Mouse (Mus musculus) limb, embryonic 14.5 days (tissue): ENCODE data around the gene Eef2k. TPM values are rescaled to one million over a fixed set of nuclear protein-coding genes. Genes with fewer than 3 reads are reported as not detected.
"Not testable (repeated sequence)": the region's sequence is repeated elsewhere in the genome, so short reads cannot be mapped to it uniquely, and the experiment has no call there.

Source experiments
- ATAC-seq: fragments of 200-750 bp; cut with Nextera tagmentation; 2 replicates; pipeline ENCODE4 v1.8.0; 2017; ENCODE audit warnings: low read depth, moderate number of reproducible peaks, moderate TSS enrichment; ENCODE audit not compliant: low FRiP score
- DNase-seq: peaks from one replicate; pipeline ENCODE4 v3.0.0-alpha.2; 2015; ENCODE audit warnings: low spot score
- H3K27ac ChIP-seq: fragments of 300-500 bp; sonication (generic); replicated peaks from 2 replicates; pipeline ENCODE4 v1.5.1; 2014; ENCODE audit warnings: low read depth, mild to moderate bottlenecking, low read length, moderate library complexity, mixed read lengths
- H3K27me3 ChIP-seq: fragments of 300-500 bp; sonication (generic); 2 replicates; pipeline ENCODE4 v1.6.1; 2014; ENCODE audit warnings: low read length, mixed read lengths; ENCODE audit not compliant: control insufficient read depth, insufficient read depth
- H3K36me3 ChIP-seq: fragments of 300-500 bp; sonication (generic); 2 replicates; pipeline ENCODE4 v1.6.1; 2014; ENCODE audit warnings: mild to moderate bottlenecking, low read length, moderate library complexity, mixed read lengths; ENCODE audit not compliant: control insufficient read depth, insufficient read depth
- H3K4me1 ChIP-seq: fragments of 300-500 bp; sonication (generic); 2 replicates; pipeline ENCODE4 v1.6.1; 2014; ENCODE audit warnings: antibody characterized with exemption, low read length, mixed read lengths; ENCODE audit not compliant: control insufficient read depth, insufficient read depth
- H3K4me2 ChIP-seq: fragments of 300-500 bp; sonication (generic); replicated peaks from 2 replicates; pipeline ENCODE4 v1.6.1; 2014; ENCODE audit warnings: low read depth, mild to moderate bottlenecking, low read length, moderate library complexity; ENCODE audit not compliant: severe bottlenecking
- H3K4me3 ChIP-seq: fragments of 300-500 bp; sonication (generic); replicated peaks from 2 replicates; pipeline ENCODE4 v1.5.1; 2014; ENCODE audit warnings: low read length
- H3K9ac ChIP-seq: fragments of 300-500 bp; sonication (generic); 2 replicates; pipeline ENCODE4 v1.6.1; 2014; ENCODE audit warnings: mild to moderate bottlenecking, low read depth, low read length, moderate library complexity; ENCODE audit not compliant: severe bottlenecking
- H3K9me3 ChIP-seq: fragments of 300-500 bp; sonication (generic); 2 replicates; pipeline ENCODE4 v1.6.1; 2016; ENCODE audit warnings: low read length; ENCODE audit not compliant: control insufficient read depth
- POLR2A ChIP-seq: fragments of 200-500 bp; IDR thresholded peaks from 2 replicates; pipeline ENCODE4 v1.8.0; 2012; ENCODE audit warnings: inconsistent platforms, mild to moderate bottlenecking, moderate library complexity, borderline replicate concordance; ENCODE audit not compliant: insufficient read depth, insufficient read length; ENCODE audit errors: extremely low read depth
- WGBS: fragments of 180-500 bp; shearing (Covaris S2); extraction: QIAGEN DNeasy Blood & Tissue Kit; methylation state at CpG from one replicate; pipeline ENCODE4 v1.1.7; 2014; 5-methylcytosine and 5-hydroxymethylcytosine counted together
- polyA plus RNA-seq, 2 experiments: library from polyadenylated mRNA; depleted of rRNA in 1 of 2; stranded (reverse) in 1 of 2; unstranded in 1 of 2; fragments of >200 nt; fragmentation: Nextera tagmentation in 1 of 2; extraction: Ambion mirVana in 1 of 2; gene quantifications; 2 replicates each; pipeline versions ENCODE4 v1.2.1 to v1.2.3; 2012 to 2014

Eef2k gene
- polyA plus RNA-seq, 2 experiments = 23.9 to 39.9 TPM

GRCm38 (mm10) chr7:120943936-120944509 is 101.4 kb downstream of the Eef2k start:
- H3K4me2 ChIP-seq = no peak overlapping the region
- no peaks in the 10 kb centered on the region for H3K27me3 ChIP-seq
- peaks cover 71% of the 10 kb centered on the region for H3K36me3 ChIP-seq
- no peak for TF ChIP-seq POLR2A
- H3K4me1 ChIP-seq = no peaks in the 10 kb centered on the region
- no peaks in the 10 kb centered on the region for H3K9me3 ChIP-seq
- no peak for ATAC-seq
- H3K9ac ChIP-seq = no peak overlapping the region
- no peak overlapping the region for H3K4me3 ChIP-seq
- H3K27ac ChIP-seq = no peak overlapping the region
- WGBS = 80% methylated on average over 7 of the region's 8 CpGs
- no peak for DNase-seq

- not testable (repeated sequence) for H3K4me1 ChIP-seq, ATAC-seq, H3K4me2 ChIP-seq, H3K4me3 ChIP-seq, H3K9me3 ChIP-seq, H3K27me3 ChIP-seq, H3K9ac ChIP-seq, DNase-seq, H3K27ac ChIP-seq
- 87% methylated on average over 7 of the region's 7 CpGs for WGBS
- peaks cover 27% of the 10 kb centered on the region for H3K36me3 ChIP-seq
These were observed 111.0 kb downstream of the Eef2k start for GRCm38 (mm10) chr7:120953591-120953990.

Other genes with a start within 250 kb of the Eef2k start
- gene Uqcrc2, start 207.7 kb upstream of the Eef2k start, polyA plus RNA-seq (2012; rRNA removed) = 134 and 165 TPM in 2 replicates
- 198 and 200 TPM in 2 replicates for gene Uqcrc2, start 207.7 kb upstream of the Eef2k start, polyA plus RNA-seq (2014; fragmentation: Nextera tagmentation; extraction: Ambion mirVana)
- 0.14 and 0.31 TPM in 2 replicates for gene Pdzd9, start 172.5 kb upstream of the Eef2k start, polyA plus RNA-seq (2012; rRNA removed)
- gene Pdzd9, start 172.5 kb upstream of the Eef2k start, polyA plus RNA-seq (2014; fragmentation: Nextera tagmentation; extraction: Ambion mirVana) = 0.44 and 0.57 TPM in 2 replicates
- 30.8 and 33.3 TPM in 2 replicates for gene Mosmo, start 165.2 kb upstream of the Eef2k start, polyA plus RNA-seq (2012; rRNA removed)
- gene Mosmo, start 165.2 kb upstream of the Eef2k start, polyA plus RNA-seq (2014; fragmentation: Nextera tagmentation; extraction: Ambion mirVana) = 15.6 and 19.5 TPM in 2 replicates
- gene Vwa3a, start 103.5 kb upstream of the Eef2k start, polyA plus RNA-seq (2012; rRNA removed) = 0.19 and 1.0 TPM in 2 replicates
- gene Vwa3a, start 103.5 kb upstream of the Eef2k start, polyA plus RNA-seq (2014; fragmentation: Nextera tagmentation; extraction: Ambion mirVana) = 0.08 and 0.10 TPM in 2 replicates
- gene Gm5737, start 30.5 kb upstream of the Eef2k start, polyA plus RNA-seq (2012; rRNA removed) = not detected in 2 replicates
- not detected in 2 replicates for gene Gm5737, start 30.5 kb upstream of the Eef2k start, polyA plus RNA-seq (2014; fragmentation: Nextera tagmentation; extraction: Ambion mirVana)
- gene Polr3e, start 74.9 kb downstream of the Eef2k start, polyA plus RNA-seq (2012; rRNA removed) = 36.3 and 38.8 TPM in 2 replicates
- 25.8 and 26.2 TPM in 2 replicates for gene Polr3e, start 74.9 kb downstream of the Eef2k start, polyA plus RNA-seq (2014; fragmentation: Nextera tagmentation; extraction: Ambion mirVana)
- gene Cdr2, start 139.5 kb downstream of the Eef2k start, polyA plus RNA-seq (2012; rRNA removed) = 28.9 and 36.2 TPM in 2 replicates
- 17.0 and 19.4 TPM in 2 replicates for gene Cdr2, start 139.5 kb downstream of the Eef2k start, polyA plus RNA-seq (2014; fragmentation: Nextera tagmentation; extraction: Ambion mirVana)
- gene Mfsd13b, start 139.7 kb downstream of the Eef2k start, polyA plus RNA-seq (2012; rRNA removed) = 0.26 and 0.55 TPM in 2 replicates
- gene Mfsd13b, start 139.7 kb downstream of the Eef2k start, polyA plus RNA-seq (2014; fragmentation: Nextera tagmentation; extraction: Ambion mirVana) = 0.36 TPM in 1 of 2 replicates, not detected in the other
- 91.6 and 94.8 TPM in 2 replicates for gene Mettl9, start 191.6 kb downstream of the Eef2k start, polyA plus RNA-seq (2012; rRNA removed)
- gene Mettl9, start 191.6 kb downstream of the Eef2k start, polyA plus RNA-seq (2014; fragmentation: Nextera tagmentation; extraction: Ambion mirVana) = 188 and 197 TPM in 2 replicates
- 0.87 and 0.97 TPM in 2 replicates for gene Igsf6, start 231.7 kb downstream of the Eef2k start, polyA plus RNA-seq (2012; rRNA removed)
- 1.9 and 2.2 TPM in 2 replicates for gene Igsf6, start 231.7 kb downstream of the Eef2k start, polyA plus RNA-seq (2014; fragmentation: Nextera tagmentation; extraction: Ambion mirVana)
- gene Otoa, start 238.8 kb downstream of the Eef2k start, polyA plus RNA-seq (2012; rRNA removed) = 0.48 and 0.53 TPM in 2 replicates
- gene Otoa, start 238.8 kb downstream of the Eef2k start, polyA plus RNA-seq (2014; fragmentation: Nextera tagmentation; extraction: Ambion mirVana) = 0.15 and 0.28 TPM in 2 replicates